Mouse (Mus musculus) limb, embryonic 12.5 days (tissue): Measurements from ENCODE around the gene Cacnb4. TPM values are rescaled to one million over a fixed set of nuclear protein-coding genes. Genes with fewer than 3 reads are reported as not detected.

Source experiments
- ATAC-seq: fragments of 200-750 bp; cut with Nextera tagmentation; 2 replicates; pipeline ENCODE4 v1.8.0; 2017; ENCODE audit warnings: low read depth, moderate TSS enrichment; ENCODE audit not compliant: insufficient number of reproducible peaks, insufficient read depth, low FRiP score, low TSS enrichment
- H3K27ac ChIP-seq: fragments of 300-500 bp; sonication (generic); 2 replicates; pipeline ENCODE4 v1.5.1; 2016; ENCODE audit warnings: mild to moderate bottlenecking, moderate library complexity
- H3K27me3 ChIP-seq: fragments of 300-500 bp; sonication (generic); 2 replicates; pipeline ENCODE4 v1.6.1; 2016; ENCODE audit warnings: mild to moderate bottlenecking, moderate library complexity
- H3K36me3 ChIP-seq: fragments of 300-500 bp; sonication (generic); 2 replicates; pipeline ENCODE4 v1.6.1; 2016; ENCODE audit warnings: mild to moderate bottlenecking, moderate library complexity
- H3K4me1 ChIP-seq: fragments of 300-500 bp; sonication (generic); replicated peaks from 2 replicates; pipeline ENCODE4 v1.6.1; 2016
- H3K4me2 ChIP-seq: fragments of 300-500 bp; sonication (generic); 2 replicates; pipeline ENCODE4 v1.6.1; 2016; ENCODE audit warnings: mild to moderate bottlenecking, moderate library complexity
- H3K4me3 ChIP-seq: fragments of 300-500 bp; sonication (generic); replicated peaks from 2 replicates; pipeline ENCODE4 v1.5.1; 2016; ENCODE audit warnings: mild to moderate bottlenecking
- H3K9ac ChIP-seq: fragments of 300-500 bp; sonication (generic); replicated peaks from 2 replicates; pipeline ENCODE4 v1.6.1; 2016; ENCODE audit warnings: mild to moderate bottlenecking, moderate library complexity
- H3K9me3 ChIP-seq: fragments of 300-500 bp; sonication (generic); 2 replicates; pipeline ENCODE4 v1.6.1; 2016; ENCODE audit warnings: mild to moderate bottlenecking, moderate library complexity
- WGBS: fragments of 180-500 bp; shearing (Covaris S2); methylation state at CpG from one replicate; pipeline ENCODE4 v1.1.7; 2016; 5-methylcytosine and 5-hydroxymethylcytosine counted together
- polyA plus RNA-seq: library from polyadenylated mRNA; unstranded; fragments of >200 nt; fragmentation: Nextera tagmentation; extraction: Ambion mirVana; gene quantifications from 2 replicates; pipeline ENCODE4 v1.2.1, GENCODE M21; 2016

Gene Cacnb4
- polyA plus RNA-seq, 1 experiment from 2014 or later = 0.88 TPM

DNA sequence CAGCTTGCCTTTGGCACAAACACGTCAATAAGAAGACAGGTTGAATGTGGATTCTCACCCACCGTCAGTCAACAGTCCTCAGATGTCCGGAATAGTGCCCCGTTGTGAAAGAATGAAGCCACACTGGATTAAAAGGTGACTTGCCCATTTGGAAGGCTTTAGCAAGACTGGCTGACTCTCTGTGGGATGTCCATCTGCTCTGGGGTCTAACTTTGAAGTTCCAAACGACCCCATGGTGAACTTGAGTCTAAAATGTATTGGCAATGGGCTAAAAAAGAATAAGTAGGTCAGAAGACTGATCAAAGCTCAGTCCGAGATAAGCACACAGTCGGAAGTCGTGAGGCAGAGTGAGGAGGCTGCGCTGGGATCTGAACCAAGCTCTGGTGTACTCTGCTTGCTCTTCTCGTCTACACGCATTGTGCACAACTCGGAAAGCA lies 177.5 kb downstream of the Cacnb4 start:
- Histone ChIP-seq H3K36me3 (no peaks in the 10 kb centered on the region), H3K9ac (no peak overlapping the region), H3K4me1 (peaks cover 7% of the 10 kb centered on the region; the same call in 1 of the 2 replicates), H3K4me2 (no peak overlapping the region), H3K27ac (no peak overlapping the region), H3K4me3 (no peak overlapping the region), H3K9me3 (no peaks in the 10 kb centered on the region), H3K27me3 (no peaks in the 10 kb centered on the region)
- 84% methylated on average over 12 of the region's 12 CpGs for WGBS
- ATAC-seq = no peak

DNA sequence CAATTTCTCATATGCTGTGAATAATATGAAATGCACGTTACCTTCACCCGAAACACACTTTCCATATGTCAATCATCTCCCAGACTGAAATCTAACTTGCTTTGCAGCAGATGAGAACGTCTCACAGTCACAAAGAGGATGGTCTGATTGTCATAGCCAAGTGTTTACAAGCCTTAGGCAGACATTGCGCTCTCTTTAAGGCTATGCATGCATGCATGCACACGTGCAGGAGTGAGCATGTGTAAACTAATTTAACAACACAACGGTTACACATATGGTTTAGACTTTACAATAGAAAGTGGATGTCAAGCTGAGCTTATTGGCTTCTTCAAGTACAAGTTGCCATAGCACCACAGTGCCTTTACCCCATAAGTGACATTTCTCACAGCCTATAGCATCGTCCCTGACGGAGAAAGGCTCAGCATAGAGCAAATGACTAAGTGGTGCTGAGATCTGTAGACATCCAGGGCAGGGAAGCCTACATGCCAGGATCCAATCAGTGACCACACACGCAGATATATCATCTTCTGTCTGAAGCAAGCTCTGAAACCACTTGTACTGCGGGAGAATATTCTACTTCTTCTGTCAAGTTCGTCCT lies 181.4 kb downstream of the Cacnb4 start:
- no peak for ATAC-seq
- H3K4me3 ChIP-seq = no peak overlapping the region
- H3K27me3 ChIP-seq = peaks cover 4% of the 10 kb centered on the region; the same call in 1 of the 2 replicates
- 74% methylated on average over 11 of the region's 11 CpGs for WGBS
- H3K4me1 ChIP-seq = peaks cover 7% of the 10 kb centered on the region
- no peak overlapping the region for H3K4me2 ChIP-seq
- no peak overlapping the region for H3K9ac ChIP-seq
- H3K27ac ChIP-seq = no peak overlapping the region
- H3K36me3 ChIP-seq = no peaks in the 10 kb centered on the region
- no peaks in the 10 kb centered on the region for H3K9me3 ChIP-seq

DNA sequence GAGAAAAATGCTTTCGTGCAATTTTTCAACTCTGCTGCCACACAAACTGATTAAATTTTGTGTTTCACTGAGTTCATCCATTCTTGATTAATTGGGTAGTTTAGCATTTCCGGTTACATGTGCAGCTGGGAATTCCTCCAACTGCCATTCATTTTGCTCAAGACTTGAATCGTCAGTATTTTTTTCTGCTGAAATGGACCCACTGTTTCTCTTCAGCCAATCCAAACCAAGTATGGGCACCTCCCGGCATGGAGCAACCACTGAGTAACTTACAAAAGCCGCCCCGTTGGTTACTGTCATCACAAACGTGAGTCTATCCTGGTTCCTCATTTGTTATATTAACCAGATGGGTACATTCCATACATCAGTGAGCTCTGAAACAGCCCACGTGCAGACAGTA lies 182.4 kb downstream of the Cacnb4 start:
- ATAC-seq = 0 out of 2 replicates have a peak, but pooled peaks have one; percentile 15

DNA sequence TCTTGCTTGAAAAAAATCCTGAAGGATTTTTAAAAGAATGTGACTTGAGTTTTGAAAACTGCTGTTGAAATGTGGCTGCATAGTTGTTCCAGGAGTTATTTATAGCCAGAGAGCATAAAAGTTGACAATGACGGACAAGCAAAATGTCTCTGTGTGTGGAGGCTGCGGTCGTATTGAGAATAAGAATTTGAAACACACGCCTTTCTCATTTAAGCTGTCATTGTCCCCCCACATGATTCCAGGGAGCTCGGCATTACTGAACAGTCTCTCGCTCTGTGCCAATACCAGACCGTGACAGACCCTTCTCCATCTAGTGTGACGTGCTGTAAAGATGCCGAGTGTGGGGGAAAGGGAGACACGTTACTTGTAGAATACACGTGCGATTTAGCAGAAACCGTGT lies 183.8 kb downstream of the Cacnb4 start:
- H3K4me2 ChIP-seq = no peak overlapping the region
- ATAC-seq = no peak
- no peak overlapping the region for H3K27ac ChIP-seq
- no peak overlapping the region for H3K9ac ChIP-seq
- no peaks in the 10 kb centered on the region for H3K36me3 ChIP-seq
- H3K4me3 ChIP-seq = no peak overlapping the region
- no peaks in the 10 kb centered on the region for H3K9me3 ChIP-seq
- WGBS = 63% methylated on average over 13 of the region's 13 CpGs
- peaks cover 16% of the 10 kb centered on the region for H3K4me1 ChIP-seq
- peaks cover 4% of the 10 kb centered on the region; the same call in 1 of the 2 replicates for H3K27me3 ChIP-seq

More for the DNA sequence above, 182.4 kb downstream of the Cacnb4 start:
- Histone ChIP-seq H3K4me2 (no peak overlapping the region), H3K27ac (no peak overlapping the region), H3K9ac (no peak overlapping the region), H3K4me1 (peaks cover 16% of the 10 kb centered on the region), H3K27me3 (peaks cover 4% of the 10 kb centered on the region; the same call in 1 of the 2 replicates), H3K9me3 (no peaks in the 10 kb centered on the region), H3K36me3 (no peaks in the 10 kb centered on the region), H3K4me3 (no peak overlapping the region)
- WGBS = 56% methylated on average over 8 of the region's 8 CpGs

DNA sequence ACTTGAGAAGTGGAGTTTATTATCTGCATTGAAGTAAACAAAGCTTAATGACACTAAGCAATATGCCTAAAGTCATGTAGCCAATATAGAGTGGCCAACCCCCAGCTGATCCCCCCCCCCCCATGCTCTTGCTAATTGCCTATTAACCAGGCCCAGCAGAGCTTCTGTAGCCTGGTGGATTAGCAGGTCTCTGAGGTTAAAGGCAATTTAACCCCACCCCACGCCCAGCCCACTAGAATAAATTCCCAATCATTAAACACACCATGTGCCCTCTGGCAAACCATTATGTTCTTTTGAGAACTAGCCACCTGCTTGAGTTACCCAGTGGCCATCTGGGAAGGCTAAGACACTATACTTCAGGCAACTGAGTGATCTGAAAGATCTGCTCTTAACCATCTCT lies 186.8 kb downstream of the Cacnb4 start:
- Histone ChIP-seq H3K9ac (no peak overlapping the region), H3K27ac (no peak overlapping the region), H3K4me1 (peaks cover 16% of the 10 kb centered on the region), H3K36me3 (no peaks in the 10 kb centered on the region), H3K4me2 (no peak overlapping the region), H3K9me3 (no peaks in the 10 kb centered on the region), H3K27me3 (peaks cover 4% of the 10 kb centered on the region; the same call in 1 of the 2 replicates), H3K4me3 (no peak overlapping the region)
- WGBS = 29% methylated on average over 1 of the region's 1 CpGs
- ATAC-seq = no peak

DNA sequence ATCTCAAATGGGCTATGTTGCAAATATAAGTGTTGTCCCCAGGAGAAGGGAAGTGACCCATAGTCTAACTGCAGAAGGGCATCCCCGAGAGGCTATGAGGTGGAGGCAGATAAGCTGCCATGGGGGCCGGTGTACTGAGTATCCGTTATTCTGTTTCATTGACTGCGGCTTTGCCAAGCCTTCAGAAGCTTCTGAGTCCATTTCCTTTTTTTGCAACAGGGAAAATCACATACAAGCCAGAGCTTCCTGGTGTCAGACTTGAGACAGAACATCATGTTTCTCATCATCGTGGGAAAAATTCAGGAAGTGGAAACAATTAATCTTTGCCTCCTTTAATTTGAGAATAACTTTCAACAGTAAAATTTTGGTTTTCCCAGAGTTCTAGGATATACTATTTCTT lies 193.1 kb downstream of the Cacnb4 start:
- Histone ChIP-seq H3K9ac (no peak overlapping the region), H3K9me3 (no peaks in the 10 kb centered on the region), H3K36me3 (no peaks in the 10 kb centered on the region), H3K27me3 (no peaks in the 10 kb centered on the region), H3K27ac (no peak overlapping the region), H3K4me3 (no peak overlapping the region), H3K4me1 (no peaks in the 10 kb centered on the region), H3K4me2 (no peak overlapping the region)
- 87% methylated on average over 5 of the region's 5 CpGs for WGBS
- ATAC-seq = no peak

DNA sequence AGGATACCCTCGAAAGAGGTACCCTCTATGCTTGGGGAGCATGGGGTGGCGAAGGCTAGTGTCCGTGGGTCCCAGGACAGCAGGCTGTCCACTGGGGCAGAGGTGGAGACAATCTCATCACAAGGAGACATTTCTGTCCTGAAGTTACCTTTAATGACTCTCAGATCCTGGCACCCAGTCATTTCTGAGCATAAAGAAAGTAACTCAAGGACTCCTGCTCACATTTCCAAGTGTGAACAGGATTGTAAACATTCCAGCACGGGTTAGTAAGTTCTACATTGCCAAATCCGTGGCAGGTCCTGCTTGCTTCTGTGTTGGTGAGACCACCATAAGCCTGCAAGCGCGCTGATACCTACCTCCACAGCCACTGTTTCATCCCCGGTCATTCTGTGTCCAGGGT lies 196.2 kb downstream of the Cacnb4 start:
- WGBS = 86% methylated on average over 8 of the region's 8 CpGs
- Histone ChIP-seq H3K27me3 (no peaks in the 10 kb centered on the region), H3K9me3 (no peaks in the 10 kb centered on the region), H3K4me2 (no peak overlapping the region), H3K4me3 (no peak overlapping the region), H3K4me1 (no peaks in the 10 kb centered on the region; the same call in 1 of the 2 replicates), H3K9ac (no peak overlapping the region), H3K27ac (no peak overlapping the region), H3K36me3 (no peaks in the 10 kb centered on the region)
- ATAC-seq = no peak

DNA sequence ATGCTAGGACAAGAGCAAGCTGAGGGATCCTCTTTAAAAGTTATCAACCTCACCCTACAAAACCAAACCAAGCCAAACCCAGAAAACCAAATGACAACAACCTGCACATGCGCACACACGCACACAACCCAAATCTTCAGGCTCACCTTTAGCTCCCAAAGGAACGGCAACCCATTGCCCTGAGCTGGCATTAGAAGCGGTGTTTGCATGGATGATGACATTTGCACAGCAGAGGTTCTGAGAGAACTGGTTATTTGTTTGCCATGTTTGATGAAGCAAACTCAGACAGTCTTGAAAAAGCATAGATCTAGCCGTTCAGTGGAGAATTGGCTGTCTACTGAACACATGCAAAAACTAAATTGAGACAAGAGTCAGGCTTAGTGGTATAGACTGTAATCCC lies 198.1 kb downstream of the Cacnb4 start:
- Histone ChIP-seq H3K27me3 (0 out of 2 replicates have a peak, but pooled peaks cover 4% of the 10 kb centered on the region), H3K27ac (no peak overlapping the region), H3K4me1 (no peaks in the 10 kb centered on the region; the same call in 1 of the 2 replicates), H3K36me3 (no peaks in the 10 kb centered on the region), H3K4me3 (no peak overlapping the region), H3K9me3 (no peaks in the 10 kb centered on the region), H3K4me2 (no peak overlapping the region), H3K9ac (no peak overlapping the region)
- WGBS = 93% methylated on average over 5 of the region's 5 CpGs
- no peak for ATAC-seq

DNA sequence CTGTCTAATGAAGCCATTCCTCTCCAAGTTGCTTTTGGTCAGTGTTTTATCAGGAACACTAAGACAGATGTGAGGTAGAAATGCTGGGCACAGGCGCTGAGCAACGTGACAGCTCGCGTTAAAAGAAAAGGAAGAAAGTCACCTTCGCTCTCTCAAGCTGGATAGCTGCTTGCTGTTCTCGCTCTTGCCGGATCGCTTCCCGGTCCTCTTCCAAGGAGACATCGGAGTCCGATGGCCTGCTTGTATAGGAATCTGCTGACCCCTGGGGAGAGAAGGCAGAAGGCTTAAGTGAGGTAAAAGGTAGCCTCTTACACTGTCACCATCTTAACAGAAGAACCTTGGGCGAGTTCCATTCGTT lies 199.1 kb downstream of the Cacnb4 start:
- Histone ChIP-seq H3K9ac (no peak overlapping the region), H3K4me3 (no peak overlapping the region), H3K9me3 (no peaks in the 10 kb centered on the region), H3K27ac (no peak overlapping the region), H3K27me3 (0 out of 2 replicates have a peak, but pooled peaks cover 7% of the 10 kb centered on the region), H3K36me3 (no peaks in the 10 kb centered on the region), H3K4me2 (no peak overlapping the region), H3K4me1 (peaks cover under 1% of the 10 kb centered on the region; the same call in 1 of the 2 replicates)
- ATAC-seq = no peak
- 90% methylated on average over 13 of the region's 13 CpGs for WGBS

DNA sequence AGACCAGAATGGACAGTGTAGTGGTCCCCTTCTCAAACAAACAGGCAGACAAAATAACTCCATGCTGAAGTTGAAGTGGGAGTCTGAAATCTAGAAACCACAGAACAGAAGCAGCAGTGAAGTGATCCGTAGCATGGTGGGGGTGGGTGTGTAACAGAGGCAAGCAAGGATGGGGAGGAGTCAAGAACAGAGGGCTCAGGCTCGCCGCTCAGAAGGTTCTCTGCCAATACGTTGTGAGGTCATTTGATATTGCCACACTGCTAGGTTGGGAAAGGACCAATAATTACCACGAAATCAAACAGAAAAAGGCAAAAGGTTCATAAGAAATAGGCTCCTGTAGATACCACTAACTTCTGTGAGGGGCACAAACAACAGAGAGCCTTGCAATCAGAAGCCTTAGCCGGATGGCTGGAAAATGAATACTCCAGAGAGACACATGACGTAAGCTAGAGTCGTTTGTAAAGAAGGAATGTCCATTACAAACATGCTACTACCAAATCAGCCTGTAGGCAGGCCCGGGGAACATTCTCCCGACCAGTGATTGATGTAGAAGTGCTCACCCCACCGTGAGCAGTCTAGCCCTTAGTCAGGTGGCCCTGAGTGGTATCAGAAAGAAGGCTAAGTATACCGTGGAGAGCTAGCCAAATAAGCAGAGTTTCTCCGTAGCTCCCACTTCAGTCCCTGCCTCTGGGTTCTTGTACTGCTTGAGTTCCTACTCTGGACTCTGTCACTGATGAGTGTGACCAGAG lies 199.7 kb downstream of the Cacnb4 start:
- Histone ChIP-seq H3K9ac (no peak overlapping the region), H3K4me1 (peaks cover 6% of the 10 kb centered on the region; the same call in 1 of the 2 replicates), H3K4me2 (no peak overlapping the region), H3K27me3 (0 out of 2 replicates have a peak, but pooled peaks cover 7% of the 10 kb centered on the region), H3K36me3 (no peaks in the 10 kb centered on the region), H3K27ac (no peak overlapping the region), H3K9me3 (no peaks in the 10 kb centered on the region), H3K4me3 (no peak overlapping the region)
- no peak for ATAC-seq
- WGBS = 64% methylated on average over 13 of the region's 13 CpGs

DNA sequence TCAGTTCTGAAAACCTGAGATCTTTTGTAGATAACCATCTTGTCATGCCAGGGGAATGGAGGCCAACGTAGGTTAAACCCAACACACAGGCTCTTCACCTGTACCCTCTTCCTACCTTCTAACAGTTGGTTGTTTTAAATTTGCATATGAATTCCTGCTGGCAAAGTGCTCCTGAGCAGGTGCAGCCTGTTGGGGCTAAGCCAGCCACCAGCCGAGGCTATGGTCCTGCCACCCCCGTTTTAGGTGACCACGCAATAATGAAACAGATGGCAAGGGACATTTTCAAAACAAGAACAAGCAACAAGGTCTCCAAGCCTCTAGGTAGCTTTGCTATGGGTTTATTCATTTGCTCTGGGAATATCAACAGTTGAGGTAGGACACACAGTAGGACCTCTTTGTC lies 200.8 kb downstream of the Cacnb4 start:
- H3K36me3 ChIP-seq = no peaks in the 10 kb centered on the region
- no peaks in the 10 kb centered on the region for H3K9me3 ChIP-seq
- H3K4me1 ChIP-seq = peaks cover 11% of the 10 kb centered on the region; the same call in 1 of the 2 replicates
- H3K27ac ChIP-seq = no peak overlapping the region
- no peak overlapping the region for H3K4me3 ChIP-seq
- no peak overlapping the region for H3K9ac ChIP-seq
- ATAC-seq = no peak
- no peak overlapping the region for H3K4me2 ChIP-seq
- H3K27me3 ChIP-seq = 0 out of 2 replicates have a peak, but pooled peaks cover 7% of the 10 kb centered on the region
- WGBS = 91% methylated on average over 4 of the region's 4 CpGs
